Mouse (Mus musculus) liver, embryonic 14 days (tissue): ENCODE data around the gene Slit3. TPM values are rescaled to one million over a fixed set of nuclear protein-coding genes. Genes with fewer than 3 reads are reported as not detected.

Source experiments
- polyA plus RNA-seq: library from polyadenylated mRNA; depleted of rRNA; stranded (reverse); fragments of >200 nt; gene quantifications from 2 replicates; pipeline ENCODE4 v1.2.3, GENCODE M21; 2012; rRNA removed

Gene Slit3
- polyA plus RNA-seq = 0.15 and 0.37 TPM in 2 replicates

GRCm38 (mm10) chr11:35120894-35121610, at the start of gene Slit3:
Gene Slit3 (plus strand): TSS chr11:35121224.

